Mouse (Mus musculus) CH12.LX (cell line): Measurements from ENCODE around the gene Usp47. TPM values are rescaled to one million over a fixed set of nuclear protein-coding genes. Genes with fewer than 3 reads are reported as not detected.

Source experiments
- DNase-seq: peaks from one replicate; pipeline ENCODE4 v3.0.0-alpha.2; 2013; ENCODE audit errors: extremely low read depth
- H3K27ac ChIP-seq: 2 replicates; pipeline ENCODE4 v1.5.1; 2012; ENCODE audit warnings: low read depth, mild to moderate bottlenecking, control low read depth, moderate library complexity; ENCODE audit not compliant: insufficient read depth
- H3K27me3 ChIP-seq: replicated peaks from 2 replicates; pipeline ENCODE3; 2012; ENCODE audit warnings: inconsistent platforms
- H3K36me3 ChIP-seq, 2 experiments: replicated peaks in 1 of 2; 2 replicates each; pipeline versions ENCODE3 to v1.6.1; 2012; ENCODE audit warnings: inconsistent platforms in 1 of 2, low read length in 1 of 2, mild to moderate bottlenecking in 1 of 2, mixed read lengths in 1 of 2, moderate library complexity in 1 of 2; ENCODE audit not compliant: control insufficient read depth in 1 of 2, insufficient read depth in 1 of 2
- H3K4me1 ChIP-seq, 2 experiments: 2 replicates each; pipeline ENCODE4 v1.6.1; 2012; ENCODE audit warnings: inconsistent platforms in 1 of 2, moderate library complexity in 1 of 2; ENCODE audit not compliant: insufficient read depth in 2 of 2, control insufficient read depth in 1 of 2
- H3K4me2 ChIP-seq: 2 replicates; pipeline ENCODE4 v1.6.1; 2012; ENCODE audit warnings: low read depth, mild to moderate bottlenecking, control low read depth; ENCODE audit not compliant: poor library complexity, insufficient read depth, severe bottlenecking
- H3K4me3 ChIP-seq, 3 experiments: fragments of 150-350 bp in 1 of 3; sonication (generic) in 1 of 3; replicated peaks in 1 of 3; 2 replicates each; pipeline versions ENCODE3 to v1.5.1; 2011 to 2012; ENCODE audit warnings: low read depth in 2 of 3, low read length in 2 of 3, mild to moderate bottlenecking in 2 of 3, moderate library complexity in 2 of 3, control low read depth in 1 of 3, improper control_type of control experiment in 1 of 3, inconsistent platforms in 1 of 3, mixed read lengths in 1 of 3; ENCODE audit not compliant: poor library complexity in 1 of 3
- H3K79me2 ChIP-seq: replicated peaks from 2 replicates; pipeline ENCODE4 v1.6.1; 2012; ENCODE audit warnings: mild to moderate bottlenecking, moderate library complexity; ENCODE audit not compliant: control insufficient read depth, poor library complexity, insufficient read depth, severe bottlenecking; ENCODE audit errors: extremely low read depth
- H3K9ac ChIP-seq: 2 replicates; pipeline ENCODE4 v1.6.1; 2012; ENCODE audit warnings: low read depth, mild to moderate bottlenecking, control low read depth, moderate library complexity; ENCODE audit not compliant: insufficient read depth
- H3K9me3 ChIP-seq: replicated peaks from 2 replicates; pipeline ENCODE3; 2012; ENCODE audit warnings: low read length, inconsistent platforms, mixed read lengths
- CHD1 ChIP-seq: IDR thresholded peaks from 2 replicates; pipeline ENCODE4 v1.6.1; 2012; ENCODE audit warnings: low read depth, low read length, improper control_type of control experiment, inconsistent platforms
- CHD2 ChIP-seq: IDR thresholded peaks from 2 replicates; pipeline ENCODE4 v1.6.1; 2011; ENCODE audit warnings: low read length, improper control_type of control experiment
- EP300 ChIP-seq: IDR thresholded peaks from 2 replicates; pipeline ENCODE4 v1.6.1; 2011; ENCODE audit warnings: low read length, improper control_type of control experiment
- ETS1 ChIP-seq: conservative IDR thresholded peaks from 2 replicates; pipeline ENCODE4 v1.6.1; 2012; ENCODE audit warnings: low read depth, mild to moderate bottlenecking, inconsistent platforms, low read length, improper control_type of control experiment, moderate library complexity
- IRF4 ChIP-seq: IDR thresholded peaks from 2 replicates; pipeline ENCODE4 v1.6.1; 2014; ENCODE audit warnings: low read depth, mild to moderate bottlenecking, inconsistent platforms, low read length, improper control_type of control experiment
- KAT2A ChIP-seq: IDR thresholded peaks from 2 replicates; pipeline ENCODE4 v1.6.1; 2012; ENCODE audit warnings: low read length, improper control_type of control experiment, inconsistent platforms; ENCODE audit not compliant: insufficient replicate concordance
- MAZ ChIP-seq: IDR thresholded peaks from 2 replicates; pipeline ENCODE4 v1.6.1; 2012; ENCODE audit warnings: low read depth, mild to moderate bottlenecking, inconsistent platforms, low read length, improper control_type of control experiment, moderate library complexity
- MEF2A ChIP-seq: IDR thresholded peaks from 2 replicates; pipeline ENCODE4 v1.6.1; 2014; ENCODE audit warnings: low read depth, mild to moderate bottlenecking, inconsistent platforms, low read length, improper control_type of control experiment, borderline replicate concordance
- MXI1 ChIP-seq: IDR thresholded peaks from 2 replicates; pipeline ENCODE4 v1.6.1; 2011; ENCODE audit warnings: mild to moderate bottlenecking, low read depth, low read length, improper control_type of control experiment
- MYC ChIP-seq: IDR thresholded peaks from 2 replicates; pipeline ENCODE4 v1.6.1; 2011; ENCODE audit warnings: low read depth, mild to moderate bottlenecking, improper control_type of control experiment, low read length
- NELFE ChIP-seq: IDR thresholded peaks from 2 replicates; pipeline ENCODE4 v1.6.1; 2011; ENCODE audit warnings: low read depth, low read length, improper control_type of control experiment
- POLR2AphosphoS2 ChIP-seq: IDR thresholded peaks from 2 replicates; pipeline ENCODE4 v1.6.1; 2011; ENCODE audit warnings: low read depth, low read length, improper control_type of control experiment
- RAD21 ChIP-seq: IDR thresholded peaks from 2 replicates; pipeline ENCODE4 v1.6.1; 2011; ENCODE audit warnings: low read depth, mild to moderate bottlenecking, low read length, improper control_type of control experiment, moderate library complexity
- TBP ChIP-seq: conservative IDR thresholded peaks from 2 replicates; pipeline ENCODE4 v1.6.1; 2011; ENCODE audit warnings: low read depth, low read length, improper control_type of control experiment
- USF1 ChIP-seq: IDR thresholded peaks from 2 replicates; pipeline ENCODE4 v1.6.1; 2014; ENCODE audit warnings: low read depth, mild to moderate bottlenecking, inconsistent platforms, low read length, improper control_type of control experiment
- USF2 ChIP-seq: conservative IDR thresholded peaks from 2 replicates; pipeline ENCODE4 v1.6.1; 2011; ENCODE audit warnings: low read depth, low read length, improper control_type of control experiment
- ZC3H11A ChIP-seq: IDR thresholded peaks from 2 replicates; pipeline ENCODE4 v1.6.1; 2012; ENCODE audit warnings: low read depth, mild to moderate bottlenecking, inconsistent platforms, low read length, improper control_type of control experiment
- ZKSCAN1 ChIP-seq: IDR thresholded peaks from 2 replicates; pipeline ENCODE4 v1.6.1; 2012; ENCODE audit warnings: low read depth, inconsistent platforms, low read length, improper control_type of control experiment, borderline replicate concordance
- ZNF384 ChIP-seq: IDR thresholded peaks from 2 replicates; pipeline ENCODE4 v1.6.1; 2012; ENCODE audit warnings: low read depth, low read length, improper control_type of control experiment, inconsistent platforms
- dilution Hi-C: fragments of 300-500 bp; cut with MboI; formaldehyde crosslinking; loops from 2 replicates; pipeline ENCODE4 v1.14.3; 2020; ENCODE audit warnings: low sequenced_read_pairs; ENCODE audit not compliant: extremely low pct_unique_long_range_greater_than_20kb, extremely low pct_ligation_motif_present
- in situ Hi-C: fragments of 300-500 bp; cut with MboI; formaldehyde crosslinking; loops from 3 replicates; pipeline ENCODE4 v1.14.3; 2019; ENCODE audit warnings: low sequenced_read_pairs, low pct_ligation_motif_present, low pct_unique_long_range_greater_than_20kb, mixed read lengths
- polyA plus RNA-seq: library from polyadenylated mRNA; unstranded; fragments of >175 nt; gene quantifications from 2 replicates; pipeline ENCODE4 v1.2.1, GENCODE M21; 2012; ENCODE audit warnings: low read depth; ENCODE audit not compliant: insufficient read length
- total RNA-seq, 2 experiments: library from RNA; depleted of rRNA; stranded (reverse); fragments of 300-350 nt in 1 of 2; fragments of >200 nt in 1 of 2; gene quantifications; 2 replicates each; pipeline ENCODE4 v1.2.3; 2012 to 2014

The Usp47 gene
- total and polyA plus RNA-seq, 3 experiments = 35.0 to 36.8 (median 35.8) TPM

GRCm38 (mm10) chr7:112143978-112144377 lies 120.7 kb downstream of the Usp47 start:
- in situ Hi-C loops = no loop called here

GRCm38 (mm10) chr7:112144646-112145179 lies 121.4 kb downstream of the Usp47 start:
- in situ Hi-C loops = no loop called here
- no peaks in the 10 kb centered on the region for H3K9me3 ChIP-seq
- no peak overlapping the region for H3K27ac ChIP-seq
- H3K27me3 ChIP-seq = no peaks in the 10 kb centered on the region
- dilution Hi-C loops = no loop called here
- DNase-seq = no peak
- H3K4me3 ChIP-seq = no peak overlapping the region
- H3K4me1 ChIP-seq = peaks cover 28 to 46% of the 10 kb centered on the region in 2 experiments
- TF ChIP-seq RAD21 (no peak), TBP (no peak), USF2 (no peak)
- no peaks in the 10 kb centered on the region for H3K79me2 ChIP-seq
- no peaks in the 10 kb centered on the region for H3K36me3 ChIP-seq
- no peak overlapping the region for H3K4me2 ChIP-seq
- no peak overlapping the region for H3K9ac ChIP-seq

More at GRCm38 (mm10) chr7:112143978-112144377, 120.7 kb downstream of the Usp47 start:
- Histone ChIP-seq H3K4me1 (peaks cover 28 to 52% of the 10 kb centered on the region in 2 experiments), H3K27ac (no peak overlapping the region), H3K27me3 (no peaks in the 10 kb centered on the region), H3K4me3 (no peak overlapping the region), H3K79me2 (no peaks in the 10 kb centered on the region), H3K9ac (no peak overlapping the region), H3K36me3 (no peaks in the 10 kb centered on the region), H3K4me2 (no peak overlapping the region), H3K9me3 (no peaks in the 10 kb centered on the region)
- dilution Hi-C loops = no loop called here
- TF ChIP-seq EP300 (no peak), MYC (no peak), MAZ (no peak), IRF4 (no peak), MEF2A (no peak), USF1 (no peak), KAT2A (no peak), ZNF384 (no peak), NELFE (no peak)
- DNase-seq = no peak

GRCm38 (mm10) chr7:112147979-112148378 lies 124.7 kb downstream of the Usp47 start:
- dilution Hi-C loops = no loop called here
- Histone ChIP-seq H3K4me2 (no peak overlapping the region), H3K9me3 (no peaks in the 10 kb centered on the region), H3K27ac (no peak overlapping the region), H3K36me3 (no peaks in the 10 kb centered on the region), H3K79me2 (no peaks in the 10 kb centered on the region), H3K9ac (no peak overlapping the region), H3K4me3 (no peak overlapping the region), H3K27me3 (peaks cover 4% of the 10 kb centered on the region), H3K4me1 (peaks cover 13 to 22% of the 10 kb centered on the region in 2 experiments)
- no peak for DNase-seq
- no peak for TF ChIP-seq MXI1
- TF ChIP-seq CHD1 = no peak
- TF ChIP-seq ZNF384 = no peak
- TF ChIP-seq CHD2 = no peak
- TF ChIP-seq ZKSCAN1 = no peak
- no peak for TF ChIP-seq POLR2AphosphoS2
- no peak for TF ChIP-seq ZC3H11A
- TF ChIP-seq ETS1 = no peak
- in situ Hi-C loops = no loop called here
